Mouse (Mus musculus) lung, postnatal 0 days (tissue): Measurements from ENCODE around the gene Hrasls.

ENCODE experiments used
- CTCF ChIP-seq: IDR thresholded peaks from 2 replicates; pipeline ENCODE4 v1.5.1; 2016; ENCODE audit warnings: antibody characterized with exemption, mild to moderate bottlenecking
- EP300 ChIP-seq: IDR thresholded peaks from 2 replicates; pipeline ENCODE4 v1.6.1; 2016; ENCODE audit warnings: antibody characterized with exemption, mild to moderate bottlenecking, control low read depth

DNA sequence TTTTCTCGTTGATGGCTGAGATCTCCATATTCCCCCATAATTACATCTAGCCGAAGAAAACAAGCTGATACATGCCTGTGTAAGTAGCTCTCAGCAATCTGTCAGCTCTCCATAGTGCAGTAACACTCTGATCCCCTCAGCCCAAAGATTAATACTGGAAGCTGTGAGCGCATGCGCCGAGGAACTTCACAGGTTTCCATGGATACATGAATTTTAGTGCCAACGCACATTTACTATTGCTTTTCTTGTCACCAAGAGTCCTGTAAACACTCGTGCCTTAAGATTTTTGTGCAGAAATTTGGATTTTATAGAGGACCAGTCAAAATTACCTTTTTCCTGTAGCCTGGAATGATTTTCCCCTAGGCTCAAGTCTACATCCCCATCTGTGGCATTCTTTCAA is 4.6 kb upstream of the Hrasls start:
- TF ChIP-seq CTCF, result no peak
- TF ChIP-seq EP300, result no peak
